Mouse (Mus musculus): Measurements from ENCODE around the gene Jph3. TPM values are rescaled to one million over a fixed set of nuclear protein-coding genes. Genes with fewer than 3 reads are reported as not detected.

The Jph3 gene
- total RNA-seq, 4 experiments from 2014 or later, result 0.16 TPM; not detected in 3

GRCm38 (mm10) chr8:121832061-121832460 lies 102.6 kb downstream of the Jph3 start:
- DNase-seq (ENCODE audit: low spot score), result no peak

- DNase-seq (ENCODE audit: low spot score), result peak; percentile 68
These were observed 103.1 kb downstream of the Jph3 start for GRCm38 (mm10) chr8:121832503-121832902.

- no peak for DNase-seq (ENCODE audit: low spot score)
These were observed 111.8 kb downstream of the Jph3 start for GRCm38 (mm10) chr8:121841242-121841641.

GRCm38 (mm10) chr8:121842064-121842955 lies 112.9 kb downstream of the Jph3 start:
- no peak for DNase-seq (ENCODE audit: low spot score)

- DNase-seq (ENCODE audit: low spot score), result no peak
These were observed 113.8 kb downstream of the Jph3 start for GRCm38 (mm10) chr8:121843184-121843733.

Other genes starting within 250 kb of the Jph3 start
- not detected for gene 1700018B08Rik, start 185.3 kb upstream of the Jph3 start, total RNA-seq (2022)
- gene Fbxo31, start 150.8 kb upstream of the Jph3 start, total RNA-seq (2022), result 100 to 1,000 TPM in 2 of 4 experiments, 10 to 100 TPM in 2; 93.3 to 137 (median 102) TPM
- gene Map1lc3b, start 139.3 kb upstream of the Jph3 start, total RNA-seq (2022), result 100 to 1,000 TPM; 264 to 289 (median 284) TPM
- 10 to 100 TPM; 23.7 to 30.9 (median 26.2) TPM for gene Zcchc14, start 76.7 kb upstream of the Jph3 start, total RNA-seq (2022)
- gene Klhdc4, start 99.9 kb downstream of the Jph3 start, total RNA-seq (2022), result 10 to 100 TPM; 12.5 to 14.9 (median 12.9) TPM
- 1 to 10 TPM; 3.8 to 4.8 (median 4.2) TPM for gene Slc7a5, start 178.1 kb downstream of the Jph3 start, total RNA-seq (2022)
- gene Car5a, start 215.3 kb downstream of the Jph3 start, total RNA-seq (2022), result under 1 TPM in 1 of 4 experiments, not detected in 3; 0.23 TPM
- gene Banp, start 220.1 kb downstream of the Jph3 start, total RNA-seq (2022), result 10 to 100 TPM in 3 of 4 experiments, 1 to 10 TPM in 1; 7.6 to 24.8 (median 17.2) TPM